Mouse (Mus musculus) limb, embryonic 10.5 days (tissue): ENCODE measurements around the gene Cass4. TPM values are rescaled to one million over a fixed set of nuclear protein-coding genes. Genes with fewer than 3 reads are reported as not detected.

Source experiments
- DNase-seq: peaks from one replicate; pipeline ENCODE4 v3.0.0-alpha.2; 2017; ENCODE audit warnings: low spot score
- H3K27ac ChIP-seq: fragments of 300-500 bp; sonication (generic); 2 replicates; pipeline ENCODE4 v1.5.1; 2016; ENCODE audit warnings: mild to moderate bottlenecking
- H3K27me3 ChIP-seq: fragments of 300-500 bp; sonication (generic); 2 replicates; pipeline ENCODE4 v1.6.1; 2016; ENCODE audit warnings: low read depth, mild to moderate bottlenecking; ENCODE audit not compliant: poor library complexity, severe bottlenecking
- H3K36me3 ChIP-seq: fragments of 300-500 bp; sonication (generic); 2 replicates; pipeline ENCODE4 v1.6.1; 2016; ENCODE audit warnings: mild to moderate bottlenecking, moderate library complexity
- H3K4me1 ChIP-seq: fragments of 300-500 bp; sonication (generic); 2 replicates; pipeline ENCODE4 v1.6.1; 2016
- H3K4me3 ChIP-seq: fragments of 300-500 bp; sonication (generic); 2 replicates; pipeline ENCODE4 v1.5.1; 2016; ENCODE audit warnings: mild to moderate bottlenecking, moderate library complexity
- H3K9me3 ChIP-seq: fragments of 300-500 bp; sonication (generic); replicated peaks from 2 replicates; pipeline ENCODE4 v1.6.1; 2016; ENCODE audit warnings: mild to moderate bottlenecking
- WGBS: fragments of 180-500 bp; shearing (Covaris S2); methylation state at CpG from one replicate; pipeline ENCODE4 v1.1.7; 2016; 5-methylcytosine and 5-hydroxymethylcytosine counted together
- polyA plus RNA-seq: library from polyadenylated mRNA; unstranded; fragments of >200 nt; fragmentation: Nextera tagmentation; extraction: Ambion mirVana; gene quantifications from 2 replicates; pipeline ENCODE4 v1.2.1, GENCODE M21; 2016

Gene Cass4
- polyA plus RNA-seq, 1 experiment from 2014 or later, result 0.11 TPM

DNA sequence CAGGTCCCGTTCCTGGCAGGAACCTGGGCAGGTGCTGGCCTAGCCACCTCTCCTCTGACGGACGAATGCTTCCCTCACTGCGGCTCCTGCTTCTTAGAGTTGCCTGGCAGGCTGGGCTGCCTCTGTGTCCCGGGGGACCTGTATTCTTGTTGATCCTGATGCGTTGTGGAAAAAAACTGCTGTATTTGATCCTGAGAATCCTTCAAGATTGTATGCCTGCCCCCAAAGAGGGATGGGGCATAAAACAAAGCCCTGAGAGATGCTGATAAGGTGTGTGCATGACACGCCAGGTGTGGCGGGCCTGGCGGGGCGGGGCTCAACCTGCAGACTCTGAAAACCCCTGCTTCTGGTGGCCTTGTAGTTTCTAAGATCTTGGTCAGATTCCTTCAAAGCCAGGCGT is 64.9 kb downstream of the Cass4 start, which contains the start of gene Gcnt7:
Gcnt7 (minus strand) TSS at position 101 of the 400 bp plus-strand sequence.
- H3K27ac ChIP-seq, result no peak within 1 kb of the TSS
- no peaks in the 10 kb centered on the region for H3K27me3 ChIP-seq
- H3K9me3 ChIP-seq, result no peaks in the 10 kb centered on the region
- 90% methylated on average over 11 of the region's 11 CpGs for WGBS
- H3K4me1 ChIP-seq, result peaks cover 12% of the 10 kb centered on the region
- peaks cover 56% of the 10 kb centered on the region for H3K36me3 ChIP-seq
- H3K4me3 ChIP-seq, result no peak within 1 kb of the TSS
- no peak for DNase-seq

GRCm38 (mm10) chr2:172460647-172461046 is 67.1 kb downstream of the Cass4 start:
- Histone ChIP-seq H3K36me3 (peaks cover 64% of the 10 kb centered on the region), H3K4me1 (peaks cover 12% of the 10 kb centered on the region), H3K9me3 (no peaks in the 10 kb centered on the region), H3K27ac (no peak overlapping the region), H3K4me3 (no peak overlapping the region), H3K27me3 (no peaks in the 10 kb centered on the region)
- WGBS, result 41% methylated on average over 2 of the region's 2 CpGs
- DNase-seq, result no peak

DNA sequence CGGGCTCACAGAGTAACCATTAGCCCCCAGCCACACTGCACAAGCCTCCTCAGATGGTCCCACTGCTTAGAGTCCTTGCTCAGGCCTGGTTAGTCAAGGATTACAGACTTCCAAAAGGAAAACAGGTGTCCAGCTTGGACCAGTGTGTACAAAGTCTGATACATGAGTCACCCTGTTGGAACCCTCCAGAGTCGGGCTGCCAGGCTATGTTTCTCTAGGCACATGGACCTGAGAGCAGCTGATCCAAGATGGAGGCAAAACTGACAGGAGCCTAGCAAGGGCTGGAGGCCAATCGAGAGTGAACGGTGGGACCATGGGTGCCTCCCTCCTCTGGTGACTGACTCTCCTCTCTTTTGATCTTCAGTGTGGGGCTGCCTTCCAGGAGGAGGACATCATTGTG is 69.2 kb downstream of the Cass4 start:
- no peak overlapping the region for H3K4me3 ChIP-seq
- peaks cover 12% of the 10 kb centered on the region for H3K4me1 ChIP-seq
- no peaks in the 10 kb centered on the region for H3K9me3 ChIP-seq
- no peak overlapping the region for H3K27ac ChIP-seq
- H3K36me3 ChIP-seq, result peaks cover 77% of the 10 kb centered on the region
- DNase-seq, result no peak
- WGBS, result 91% methylated on average over 4 of the region's 4 CpGs
- no peaks in the 10 kb centered on the region for H3K27me3 ChIP-seq

GRCm38 (mm10) chr2:172466427-172467132 is 73.0 kb downstream of the Cass4 start:
- Histone ChIP-seq H3K27me3 (no peaks in the 10 kb centered on the region), H3K27ac (no peak overlapping the region), H3K36me3 (peaks cover 84% of the 10 kb centered on the region), H3K4me3 (no peak overlapping the region), H3K9me3 (no peaks in the 10 kb centered on the region), H3K4me1 (no peaks in the 10 kb centered on the region)
- no peak for DNase-seq
- WGBS, result 91% methylated on average over 11 of the region's 11 CpGs

DNA sequence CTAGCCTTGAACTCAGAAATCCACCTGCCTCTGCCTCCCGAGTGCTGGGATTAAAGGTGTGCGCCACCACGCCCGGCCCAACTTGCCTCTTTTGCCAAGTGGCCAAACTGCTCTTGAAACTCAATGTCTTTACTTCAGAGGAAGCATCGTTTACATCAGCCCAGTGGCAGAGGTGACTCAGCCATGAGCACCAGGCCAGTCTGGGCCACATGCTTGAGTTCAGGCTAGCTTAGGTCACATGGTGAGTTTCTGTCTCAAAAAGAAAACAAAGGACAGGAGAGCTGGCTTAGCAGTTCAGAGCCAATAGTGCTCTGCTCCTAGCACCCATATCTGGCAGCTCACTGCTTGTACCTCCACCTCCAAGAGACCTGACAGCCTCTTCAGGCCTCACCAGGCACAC is 73.6 kb downstream of the Cass4 start:
- Histone ChIP-seq H3K4me3 (no peak overlapping the region), H3K9me3 (no peaks in the 10 kb centered on the region), H3K36me3 (peaks cover 78% of the 10 kb centered on the region), H3K27ac (no peak overlapping the region), H3K27me3 (no peaks in the 10 kb centered on the region), H3K4me1 (no peaks in the 10 kb centered on the region)
- 93% methylated on average over 5 of the region's 5 CpGs for WGBS
- no peak for DNase-seq

- Histone ChIP-seq H3K27me3 (no peaks in the 10 kb centered on the region), H3K27ac (no peak overlapping the region), H3K36me3 (peaks cover 67% of the 10 kb centered on the region), H3K9me3 (no peaks in the 10 kb centered on the region), H3K4me1 (no peaks in the 10 kb centered on the region), H3K4me3 (no peak overlapping the region)
- WGBS, result 94% methylated on average over 11 of the region's 11 CpGs
- DNase-seq, result no peak
Observed at GRCm38 (mm10) chr2:172468346-172468819, 74.8 kb downstream of the Cass4 start.

GRCm38 (mm10) chr2:172472318-172472717 is 78.7 kb downstream of the Cass4 start, which contains the start of gene Fam209:
Fam209 (plus strand) TSS chr2:172472520.
- Histone ChIP-seq H3K27me3 (no peaks in the 10 kb centered on the region; the same call in 1 of the 2 replicates), H3K4me1 (peaks cover 6% of the 10 kb centered on the region; the same call in 1 of the 2 replicates), H3K27ac (no peak within 1 kb of the TSS), H3K4me3 (no peak within 1 kb of the TSS), H3K36me3 (peaks cover 28% of the 10 kb centered on the region), H3K9me3 (no peaks in the 10 kb centered on the region)
- 88% methylated on average over 11 of the region's 11 CpGs for WGBS
- no peak for DNase-seq

DNA sequence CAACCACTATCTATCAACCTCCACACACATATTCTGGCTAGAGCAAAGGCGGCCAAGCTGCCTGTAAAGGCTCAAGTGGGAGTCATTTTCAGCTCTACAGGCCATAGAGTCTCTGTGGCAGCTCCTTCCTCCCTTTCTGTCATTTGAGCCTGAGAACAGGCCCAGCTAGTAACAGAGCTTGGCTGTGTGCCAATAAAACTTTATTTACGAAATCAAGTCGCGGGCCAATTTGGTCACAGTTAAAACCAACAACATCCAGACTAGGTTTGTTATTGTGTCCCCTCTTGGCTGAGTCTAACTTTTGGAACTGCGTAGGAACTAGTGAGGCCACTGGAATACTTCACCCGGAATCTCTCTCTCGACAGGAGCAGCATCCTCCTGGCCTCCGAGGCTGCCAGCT is 80.0 kb downstream of the Cass4 start:
- Histone ChIP-seq H3K27me3 (no peaks in the 10 kb centered on the region; the same call in 1 of the 2 replicates), H3K4me1 (peaks cover 8% of the 10 kb centered on the region; the same call in 1 of the 2 replicates), H3K27ac (no peak overlapping the region), H3K4me3 (no peak overlapping the region), H3K36me3 (peaks cover 15% of the 10 kb centered on the region), H3K9me3 (no peaks in the 10 kb centered on the region)
- DNase-seq, result no peak
- 80% methylated on average over 8 of the region's 8 CpGs for WGBS

DNA sequence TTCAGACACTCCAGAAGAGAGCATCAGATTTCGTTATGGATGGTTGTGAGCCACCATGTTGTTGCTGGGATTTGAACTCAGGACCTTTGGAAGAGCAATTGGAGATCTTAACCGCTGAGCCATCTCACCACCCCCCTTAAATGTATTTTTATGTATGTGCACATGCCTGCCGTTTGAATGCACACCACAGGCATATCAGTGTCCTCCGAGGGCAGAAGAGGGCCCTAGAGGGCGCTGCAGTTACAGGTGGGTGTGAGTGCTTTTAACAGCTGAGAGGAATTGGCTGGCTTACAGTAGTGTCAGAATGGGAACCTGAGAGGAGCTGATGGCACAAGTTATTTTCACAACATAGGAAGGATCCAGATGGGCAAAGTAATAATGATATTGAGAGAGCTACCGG is 81.4 kb downstream of the Cass4 start:
- no peaks in the 10 kb centered on the region for H3K9me3 ChIP-seq
- 35% methylated on average over 6 of the region's 6 CpGs for WGBS
- H3K36me3 ChIP-seq, result peaks cover 1% of the 10 kb centered on the region

GRCm38 (mm10) chr2:172476707-172477260 is 83.2 kb downstream of the Cass4 start:
- Histone ChIP-seq H3K4me3 (no peak overlapping the region), H3K9me3 (no peaks in the 10 kb centered on the region), H3K27me3 (peaks cover 5% of the 10 kb centered on the region; the same call in 1 of the 2 replicates), H3K4me1 (peaks cover 8% of the 10 kb centered on the region; the same call in 1 of the 2 replicates), H3K27ac (no peak overlapping the region), H3K36me3 (no peaks in the 10 kb centered on the region)
- WGBS, result 36% methylated on average over 10 of the region's 10 CpGs
- DNase-seq, result no peak

More for the DNA sequence above, 81.4 kb downstream of the Cass4 start:
- Histone ChIP-seq H3K4me3 (no peak overlapping the region), H3K27ac (no peak overlapping the region), H3K27me3 (peaks cover under 1% of the 10 kb centered on the region; the same call in 1 of the 2 replicates), H3K4me1 (peaks cover 8% of the 10 kb centered on the region; the same call in 1 of the 2 replicates)
- no peak for DNase-seq

- Histone ChIP-seq H3K4me3 (no peak overlapping the region), H3K9me3 (no peaks in the 10 kb centered on the region), H3K27me3 (peaks cover 5% of the 10 kb centered on the region; the same call in 1 of the 2 replicates), H3K4me1 (peaks cover 8% of the 10 kb centered on the region; the same call in 1 of the 2 replicates), H3K27ac (no peak overlapping the region), H3K36me3 (no peaks in the 10 kb centered on the region)
- no peak for DNase-seq
- 43% methylated on average over 3 of the region's 3 CpGs for WGBS
Observed at GRCm38 (mm10) chr2:172477350-172477749, 83.8 kb downstream of the Cass4 start.

DNA sequence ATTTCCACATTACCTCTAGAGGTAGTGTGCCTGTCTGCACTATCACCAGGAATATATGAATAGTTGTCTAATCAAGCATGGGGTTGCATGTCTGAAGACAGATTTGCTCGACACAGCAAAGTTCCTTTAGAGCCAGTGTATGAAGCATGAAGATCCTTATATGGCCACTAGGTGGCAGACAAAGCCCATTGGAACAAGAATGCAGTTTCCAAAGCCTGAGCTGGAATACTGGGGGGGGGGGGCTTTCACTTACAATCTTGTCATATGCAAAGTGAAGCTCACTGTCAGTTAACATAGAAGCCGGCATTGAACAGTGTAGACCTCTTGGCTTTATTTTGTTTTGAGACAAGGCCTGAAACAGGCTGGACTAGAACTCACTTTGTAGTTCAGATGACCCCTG is 84.3 kb downstream of the Cass4 start:
- no peaks in the 10 kb centered on the region for H3K36me3 ChIP-seq
- no peak overlapping the region for H3K4me3 ChIP-seq
- 6% methylated on average over 2 of the region's 2 CpGs for WGBS
- peaks cover 8% of the 10 kb centered on the region; the same call in 1 of the 2 replicates for H3K4me1 ChIP-seq
- peak; percentile 56 for DNase-seq
- peaks cover 5% of the 10 kb centered on the region; the same call in 1 of the 2 replicates for H3K27me3 ChIP-seq
- no peaks in the 10 kb centered on the region for H3K9me3 ChIP-seq
- H3K27ac ChIP-seq, result no peak overlapping the region

DNA sequence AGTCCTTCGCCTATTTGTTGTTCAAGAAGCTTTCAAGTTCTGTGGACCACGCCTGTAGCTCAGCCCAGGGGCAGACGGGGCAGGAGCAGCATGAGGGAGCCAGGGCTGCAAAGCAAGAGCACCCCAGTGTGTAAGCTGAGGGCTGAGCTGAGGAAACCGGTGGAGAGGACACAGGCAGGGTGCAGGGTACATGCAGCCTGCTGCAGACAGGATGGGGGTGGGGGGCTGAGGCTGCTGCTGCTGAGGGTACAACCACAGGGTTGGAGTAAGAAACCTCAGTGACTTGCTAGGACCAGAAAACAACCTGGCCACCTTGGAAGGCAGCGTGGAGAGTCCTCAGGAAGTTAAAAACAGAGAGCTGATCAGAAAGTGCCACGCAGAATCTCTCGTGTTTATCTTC is 86.7 kb downstream of the Cass4 start:
- 67% methylated on average over 7 of the region's 7 CpGs for WGBS
- no peaks in the 10 kb centered on the region for H3K36me3 ChIP-seq
- no peak overlapping the region for H3K4me3 ChIP-seq
- peaks cover 14% of the 10 kb centered on the region for H3K4me1 ChIP-seq
- H3K27me3 ChIP-seq, result peaks cover 5% of the 10 kb centered on the region; the same call in 1 of the 2 replicates
- H3K9me3 ChIP-seq, result no peaks in the 10 kb centered on the region
- no peak for DNase-seq
- H3K27ac ChIP-seq, result no peak overlapping the region
